Mouse (Mus musculus) lung, adult 2 months (tissue): ENCODE measurements at regions not wholly inside any gene's neighbourhood (a gene's known extent, or its start where the extent isn't known, plus 50 kb on each side); places are given as distances from the start of the nearest gene placed in this dataset.

Experiments
- DNase-seq: peaks from one replicate; pipeline ENCODE4 v3.0.0; 2022
- H3K4me1 ChIP-seq: fragments of 200-500 bp; 2 replicates; pipeline ENCODE4 v1.6.1; 2011; ENCODE audit warnings: low read length; ENCODE audit not compliant: control insufficient read depth, insufficient read depth
- H3K4me3 ChIP-seq: fragments of 200-500 bp; replicated peaks from 2 replicates; pipeline ENCODE3; 2011; ENCODE audit warnings: low read depth, mild to moderate bottlenecking, control low read depth, low read length; ENCODE audit errors: extremely low read depth
- CTCF ChIP-seq: fragments of 200-500 bp; IDR thresholded peaks from 2 replicates; pipeline ENCODE4 v1.5.1; 2011; ENCODE audit warnings: mild to moderate bottlenecking, low read length, control low read depth; ENCODE audit not compliant: insufficient read depth
- POLR2A ChIP-seq: fragments of 200-500 bp; IDR thresholded peaks from 2 replicates; pipeline ENCODE4 v1.6.1; 2011; ENCODE audit warnings: low read depth, mild to moderate bottlenecking, control low read depth, low read length, borderline replicate concordance; ENCODE audit errors: extremely low read depth
- WGBS: fragments of 180-500 bp; shearing (Covaris S2); methylation state at CpG from one replicate; pipeline ENCODE4 v1.1.7; 2018; 5-methylcytosine and 5-hydroxymethylcytosine counted together

GRCm38 (mm10) chr14:33726500-33726899 lies 137.5 kb downstream of the Ptpn20 start:
- WGBS: 91% methylated on average over 10 of the region's 10 CpGs
- no peak for DNase-seq
- TF ChIP-seq POLR2A: no peak
- TF ChIP-seq CTCF: no peak
- no peak overlapping the region for H3K4me3 ChIP-seq
- no peaks in the 10 kb centered on the region for H3K4me1 ChIP-seq

DNA sequence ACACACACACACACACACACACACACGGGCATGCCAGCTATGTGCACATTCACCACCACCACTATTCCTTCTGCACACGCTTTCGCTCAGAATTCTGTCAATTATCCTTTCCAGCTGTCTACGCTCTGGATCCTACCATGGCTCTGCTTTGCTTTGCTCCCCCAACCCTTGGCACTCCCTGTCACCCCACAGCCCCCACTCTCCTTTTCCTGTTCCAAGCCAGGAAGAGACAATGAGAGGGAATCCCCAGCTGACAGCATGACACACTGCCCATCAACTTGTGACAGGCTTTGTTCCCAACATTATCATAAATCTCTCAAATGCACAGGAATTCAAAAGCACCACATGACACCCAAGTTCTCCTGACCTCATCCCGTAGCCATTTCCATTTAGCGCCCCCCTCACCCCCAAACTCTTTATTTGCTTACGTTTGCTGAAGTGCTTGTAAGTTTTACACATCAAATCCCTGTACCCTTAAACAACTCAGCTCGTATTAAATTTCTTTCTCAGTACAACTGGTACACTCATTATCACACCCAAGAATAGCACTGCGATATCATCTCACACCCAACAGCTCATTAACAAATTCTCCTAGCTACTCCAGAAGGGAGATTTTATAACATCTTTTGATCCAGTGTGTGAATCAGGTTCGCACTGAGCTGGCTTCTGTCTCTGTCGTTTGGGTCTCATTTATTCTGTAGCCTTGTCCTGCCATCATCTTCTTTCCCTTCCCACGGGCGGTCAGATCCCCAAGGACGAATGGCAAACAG lies 140.3 kb downstream of the Ptpn20 start:
- Histone ChIP-seq H3K4me3 (no peak overlapping the region), H3K4me1 (no peaks in the 10 kb centered on the region)
- TF ChIP-seq CTCF (no peak), POLR2A (no peak)
- WGBS: 55% methylated on average over 14 of the region's 14 CpGs
- DNase-seq: no peak

DNA sequence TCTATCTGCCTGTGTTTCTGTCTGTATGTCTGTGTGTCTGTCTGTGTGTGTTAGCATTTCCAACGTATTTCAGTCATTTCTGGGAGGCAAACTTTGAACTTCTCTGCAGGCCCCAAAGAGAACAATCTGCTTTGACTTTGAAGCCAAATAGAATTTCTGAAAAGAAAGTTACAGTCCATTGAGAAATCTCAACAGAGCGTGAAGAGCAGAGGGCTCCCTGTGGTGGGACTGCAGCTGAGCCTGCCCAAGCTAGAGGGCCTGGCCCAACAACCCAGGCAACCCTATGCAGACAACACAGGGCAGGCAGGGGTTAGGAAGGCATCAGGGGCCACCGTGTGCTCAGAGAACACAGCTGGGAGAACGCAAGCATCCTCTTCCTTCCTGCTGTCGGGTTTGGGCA lies 143.7 kb downstream of the Ptpn20 start:
- no peak overlapping the region for H3K4me3 ChIP-seq
- WGBS: 63% methylated on average over 5 of the region's 5 CpGs
- H3K4me1 ChIP-seq: no peaks in the 10 kb centered on the region
- TF ChIP-seq POLR2A (no peak), CTCF (no peak)
- no peak for DNase-seq

- no peak for TF ChIP-seq POLR2A
- no peak for TF ChIP-seq CTCF
- no peak for DNase-seq
- WGBS: 48% methylated on average over 5 of the region's 5 CpGs
- H3K4me1 ChIP-seq: no peaks in the 10 kb centered on the region
- no peak overlapping the region for H3K4me3 ChIP-seq
These were observed 145.5 kb downstream of the Ptpn20 start for GRCm38 (mm10) chr14:33734446-33735043.

DNA sequence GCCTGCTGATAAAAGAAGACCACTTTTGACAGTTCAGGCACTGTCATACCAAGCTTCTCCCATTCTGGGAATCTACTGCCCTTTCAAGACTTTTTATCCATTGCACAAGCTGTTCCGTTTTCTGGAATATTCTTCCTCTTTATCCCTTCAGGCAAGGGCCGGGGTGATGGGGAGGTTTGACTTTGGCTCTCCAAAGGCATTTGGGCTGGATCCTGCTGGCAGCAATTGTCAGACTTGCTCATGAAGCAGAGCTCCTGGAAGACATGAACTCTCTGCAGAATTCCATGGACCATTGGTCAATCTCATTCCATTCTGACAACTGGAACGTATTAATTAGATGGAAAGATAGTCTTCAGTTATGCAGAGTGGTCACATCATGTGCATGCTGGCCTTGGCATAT lies 146.6 kb downstream of the Ptpn20 start:
- WGBS: 72% methylated on average over 3 of the region's 3 CpGs
- no peak for DNase-seq
- TF ChIP-seq CTCF: no peak
- no peak for TF ChIP-seq POLR2A
- no peak overlapping the region for H3K4me3 ChIP-seq
- H3K4me1 ChIP-seq: no peaks in the 10 kb centered on the region

GRCm38 (mm10) chr14:33746181-33746580 lies 157.2 kb downstream of the Ptpn20 start:
- Histone ChIP-seq H3K4me3 (no peak overlapping the region), H3K4me1 (no peaks in the 10 kb centered on the region)
- WGBS: 72% methylated on average over 4 of the region's 4 CpGs
- no peak for DNase-seq
- TF ChIP-seq CTCF (no peak), POLR2A (no peak)

DNA sequence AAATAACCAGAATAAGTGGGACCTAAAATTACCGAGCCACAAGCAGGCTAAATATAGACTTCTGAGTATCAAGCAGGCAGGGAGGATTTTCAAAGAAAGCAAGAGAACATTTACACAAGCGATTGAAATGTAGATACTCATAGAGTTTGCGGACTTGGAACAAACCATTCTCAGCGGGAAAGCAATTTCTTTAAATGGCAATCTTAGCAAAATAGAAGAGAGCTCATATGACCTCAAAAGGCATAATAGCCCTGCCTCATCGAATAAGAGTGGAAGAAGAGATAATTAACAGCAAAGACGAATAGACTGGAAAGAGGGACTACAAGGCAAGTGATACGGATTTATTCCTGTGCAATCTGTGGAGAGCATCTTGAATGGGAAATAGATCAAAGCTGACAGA lies 163.7 kb upstream of the Gdf10 start:
- H3K4me1 ChIP-seq: no peaks in the 10 kb centered on the region
- DNase-seq: no peak
- TF ChIP-seq POLR2A (no peak), CTCF (no peak)
- H3K4me3 ChIP-seq: no peak overlapping the region
- 61% methylated on average over 7 of the region's 7 CpGs for WGBS

DNA sequence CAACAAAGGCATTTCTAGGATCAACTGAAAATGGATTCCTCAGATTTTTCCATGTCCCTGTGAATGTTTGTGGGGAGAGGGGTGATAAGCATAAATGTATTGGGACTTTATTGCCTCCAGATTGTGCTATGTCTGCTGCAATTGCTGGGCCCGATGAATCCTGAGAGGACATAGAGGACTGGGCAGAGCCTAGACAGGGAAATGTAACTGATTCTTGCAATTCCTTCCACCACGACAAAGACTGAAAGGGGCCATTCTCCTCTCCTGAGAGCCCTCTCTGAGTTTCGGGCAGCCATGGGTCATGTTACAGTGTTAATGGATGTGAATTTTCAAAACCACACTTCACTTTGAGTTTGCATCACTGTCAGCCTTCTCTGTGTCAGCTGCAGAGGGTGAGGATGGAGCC lies 159.7 kb upstream of the Gdf10 start:
- WGBS: 64% methylated on average over 3 of the region's 3 CpGs
- no peak for TF ChIP-seq POLR2A
- TF ChIP-seq CTCF: no peak
- no peak for DNase-seq
- Histone ChIP-seq H3K4me3 (no peak overlapping the region), H3K4me1 (no peaks in the 10 kb centered on the region)

GRCm38 (mm10) chr14:33765767-33766166 lies 157.6 kb upstream of the Gdf10 start:
- no peak overlapping the region for H3K4me3 ChIP-seq
- 49% methylated on average over 1 of the region's 1 CpGs for WGBS
- TF ChIP-seq CTCF (no peak), POLR2A (no peak)
- DNase-seq: no peak
- H3K4me1 ChIP-seq: no peaks in the 10 kb centered on the region

- no peak for DNase-seq
- Histone ChIP-seq H3K4me3 (no peak overlapping the region), H3K4me1 (no peaks in the 10 kb centered on the region)
- no peak for TF ChIP-seq CTCF
- TF ChIP-seq POLR2A: no peak
- 95% methylated on average over 3 of the region's 3 CpGs for WGBS
These were observed 151.0 kb upstream of the Gdf10 start for GRCm38 (mm10) chr14:33772374-33772773.
